Mouse (Mus musculus): ENCODE results near the gene Rnf111.

GRCm38 (mm10) chr9:70491176-70491575, 12.3 kb downstream of the Rnf111 start:
- TF ChIP-seq POLR2A (IDR thresholded peaks at IDR 0.05; ENCODE audit: low read depth, low read length) (no peak), CTCF (IDR thresholded peaks at IDR 0.05; ENCODE audit: borderline replicate concordance, insufficient read depth, low read length) (no peak)

All from embryonic fibroblast, embryonic 13.5 days (primary cell).